Mouse (Mus musculus): ENCODE measurements around the gene Tpm4. TPM values are rescaled to one million over a fixed set of nuclear protein-coding genes. Genes with fewer than 3 reads are reported as not detected.

Gene Tpm4
- polyA plus RNA-seq, 1 experiment = 149 TPM

- no peak for TF ChIP-seq CTCF (IDR thresholded peaks at IDR 0.05; ENCODE audit: borderline replicate concordance, extremely low read depth, insufficient read depth, insufficient read length)
- TF ChIP-seq POLR2A (IDR thresholded peaks at IDR 0.05; ENCODE audit: borderline replicate concordance, extremely low read depth, insufficient read depth, insufficient read length, poor library complexity, severe bottlenecking) = no peak
- no peak for DNase-seq (ENCODE audit: low read depth)
Observed at GRCm38 (mm10) chr8:72144345-72144975, 9.7 kb downstream of the Tpm4 start.

- DNase-seq (ENCODE audit: low read depth) = no peak
- TF ChIP-seq POLR2A (IDR thresholded peaks at IDR 0.05; ENCODE audit: borderline replicate concordance, extremely low read depth, insufficient read depth, insufficient read length, poor library complexity, severe bottlenecking) = no peak
Observed at GRCm38 (mm10) chr8:72145511-72145910, 10.7 kb downstream of the Tpm4 start.

GRCm38 (mm10) chr8:72146056-72146455, 11.3 kb downstream of the Tpm4 start:
- DNase-seq (ENCODE audit: low read depth) = no peak

GRCm38 (mm10) chr8:72146556-72146955, 11.8 kb downstream of the Tpm4 start:
- no peak for TF ChIP-seq POLR2A (IDR thresholded peaks at IDR 0.05; ENCODE audit: borderline replicate concordance, extremely low read depth, insufficient read depth, insufficient read length, poor library complexity, severe bottlenecking)
- no peak for TF ChIP-seq CTCF (IDR thresholded peaks at IDR 0.05; ENCODE audit: borderline replicate concordance, extremely low read depth, insufficient read depth, insufficient read length)
- no peak for DNase-seq (ENCODE audit: low read depth)

More at GRCm38 (mm10) chr8:72146056-72146455, 11.3 kb downstream of the Tpm4 start:
- TF ChIP-seq POLR2A (IDR thresholded peaks at IDR 0.05; ENCODE audit: borderline replicate concordance, extremely low read depth, insufficient read depth, insufficient read length, poor library complexity, severe bottlenecking) = no peak
- no peak for TF ChIP-seq CTCF (IDR thresholded peaks at IDR 0.05; ENCODE audit: borderline replicate concordance, extremely low read depth, insufficient read depth, insufficient read length)

- no peak for DNase-seq (ENCODE audit: low read depth)
- TF ChIP-seq CTCF (IDR thresholded peaks at IDR 0.05; ENCODE audit: borderline replicate concordance, extremely low read depth, insufficient read depth, insufficient read length) (no peak), POLR2A (IDR thresholded peaks at IDR 0.05; ENCODE audit: borderline replicate concordance, extremely low read depth, insufficient read depth, insufficient read length, poor library complexity, severe bottlenecking) (no peak)
Observed at GRCm38 (mm10) chr8:72147266-72147665, 12.5 kb downstream of the Tpm4 start.

GRCm38 (mm10) chr8:72149056-72149455, 14.3 kb downstream of the Tpm4 start:
- no peak for DNase-seq (ENCODE audit: low read depth)
- TF ChIP-seq POLR2A (IDR thresholded peaks at IDR 0.05; ENCODE audit: borderline replicate concordance, extremely low read depth, insufficient read depth, insufficient read length, poor library complexity, severe bottlenecking) = no peak
- TF ChIP-seq CTCF (IDR thresholded peaks at IDR 0.05; ENCODE audit: borderline replicate concordance, extremely low read depth, insufficient read depth, insufficient read length) = no peak

GRCm38 (mm10) chr8:72151418-72152078, 16.8 kb downstream of the Tpm4 start:
- no peak for DNase-seq (ENCODE audit: low read depth)
- TF ChIP-seq POLR2A (IDR thresholded peaks at IDR 0.05; ENCODE audit: borderline replicate concordance, extremely low read depth, insufficient read depth, insufficient read length, poor library complexity, severe bottlenecking) (no peak), CTCF (IDR thresholded peaks at IDR 0.05; ENCODE audit: borderline replicate concordance, extremely low read depth, insufficient read depth, insufficient read length) (no peak)

- no peak for DNase-seq (ENCODE audit: low read depth)
- TF ChIP-seq CTCF (IDR thresholded peaks at IDR 0.05; ENCODE audit: borderline replicate concordance, extremely low read depth, insufficient read depth, insufficient read length) = no peak
- TF ChIP-seq POLR2A (IDR thresholded peaks at IDR 0.05; ENCODE audit: borderline replicate concordance, extremely low read depth, insufficient read depth, insufficient read length, poor library complexity, severe bottlenecking) = no peak
Observed at GRCm38 (mm10) chr8:72153382-72153781, 18.6 kb downstream of the Tpm4 start.

GRCm38 (mm10) chr8:72158096-72158495, 23.3 kb downstream of the Tpm4 start:
- TF ChIP-seq POLR2A (IDR thresholded peaks at IDR 0.05; ENCODE audit: borderline replicate concordance, extremely low read depth, insufficient read depth, insufficient read length, poor library complexity, severe bottlenecking) = no peak
- no peak for TF ChIP-seq CTCF (IDR thresholded peaks at IDR 0.05; ENCODE audit: borderline replicate concordance, extremely low read depth, insufficient read depth, insufficient read length)
- no peak for DNase-seq (ENCODE audit: low read depth)

GRCm38 (mm10) chr8:72158726-72159125, 24.0 kb downstream of the Tpm4 start:
- TF ChIP-seq CTCF (IDR thresholded peaks at IDR 0.05; ENCODE audit: borderline replicate concordance, extremely low read depth, insufficient read depth, insufficient read length) (no peak), POLR2A (IDR thresholded peaks at IDR 0.05; ENCODE audit: borderline replicate concordance, extremely low read depth, insufficient read depth, insufficient read length, poor library complexity, severe bottlenecking) (no peak)
- peak; percentile 10 for DNase-seq (ENCODE audit: low read depth)

GRCm38 (mm10) chr8:72160007-72160406, 25.2 kb downstream of the Tpm4 start:
- no peak for TF ChIP-seq POLR2A (IDR thresholded peaks at IDR 0.05; ENCODE audit: borderline replicate concordance, extremely low read depth, insufficient read depth, insufficient read length, poor library complexity, severe bottlenecking)
- no peak for TF ChIP-seq CTCF (IDR thresholded peaks at IDR 0.05; ENCODE audit: borderline replicate concordance, extremely low read depth, insufficient read depth, insufficient read length)
- no peak for DNase-seq (ENCODE audit: low read depth)
